Mouse (Mus musculus): ENCODE results near the gene Wfikkn2.

DNA sequence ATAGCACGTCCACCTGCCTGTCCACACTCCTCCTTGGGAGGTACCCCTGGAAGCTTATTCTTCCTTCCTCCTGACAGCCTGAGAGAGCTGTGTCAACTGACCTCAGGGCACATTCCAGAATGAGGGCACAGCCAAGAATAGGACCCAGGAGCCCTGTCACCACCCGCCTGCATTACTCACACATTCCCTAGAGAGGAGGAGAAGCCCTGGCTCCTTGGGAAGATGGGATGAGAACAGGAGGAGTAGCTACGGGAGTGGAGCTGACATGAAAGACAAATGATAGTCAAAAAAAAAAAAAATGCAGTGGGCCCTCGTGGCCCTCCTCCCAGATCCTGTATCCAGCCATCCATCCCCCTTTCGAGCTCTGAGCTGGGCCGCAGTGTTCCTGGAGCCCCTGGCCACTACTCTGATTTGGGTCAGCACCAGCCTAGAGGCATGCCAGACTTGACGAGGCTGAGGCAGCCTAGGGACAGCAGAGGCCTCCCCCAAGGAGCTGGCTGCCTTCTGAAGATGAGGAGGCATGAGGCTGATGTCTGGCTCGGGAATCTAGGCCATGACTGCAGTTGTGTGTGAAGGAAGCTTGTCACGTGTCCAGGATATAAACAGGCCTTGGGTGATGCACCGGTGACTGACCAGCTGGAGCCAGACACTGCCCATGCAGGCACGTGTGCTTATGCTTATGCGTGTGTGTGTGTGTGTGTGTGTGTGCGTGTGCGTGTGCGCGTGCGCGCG is 13.8 kb downstream of the Wfikkn2 start:
- TF ChIP-seq CTCF (IDR thresholded peaks at IDR 0.05; ENCODE audit: insufficient read depth, low read length), result no peak
- TF ChIP-seq POLR2A (IDR thresholded peaks at IDR 0.05; ENCODE audit: borderline replicate concordance, extremely low read depth, low read depth, low read length), result no peak
